Mouse (Mus musculus) colon, adult 2 months (tissue): ENCODE measurements around the gene Adh1. TPM values are rescaled to one million over a fixed set of nuclear protein-coding genes. Genes with fewer than 3 reads are reported as not detected.

Experiments
- polyA plus RNA-seq: library from polyadenylated mRNA; depleted of rRNA; stranded (reverse); fragments of >200 nt; gene quantifications from 2 replicates; pipeline ENCODE4 v1.2.3, GENCODE M21; 2012; rRNA removed

The Adh1 gene
- polyA plus RNA-seq: 532 and 604 TPM in 2 replicates

DNA sequence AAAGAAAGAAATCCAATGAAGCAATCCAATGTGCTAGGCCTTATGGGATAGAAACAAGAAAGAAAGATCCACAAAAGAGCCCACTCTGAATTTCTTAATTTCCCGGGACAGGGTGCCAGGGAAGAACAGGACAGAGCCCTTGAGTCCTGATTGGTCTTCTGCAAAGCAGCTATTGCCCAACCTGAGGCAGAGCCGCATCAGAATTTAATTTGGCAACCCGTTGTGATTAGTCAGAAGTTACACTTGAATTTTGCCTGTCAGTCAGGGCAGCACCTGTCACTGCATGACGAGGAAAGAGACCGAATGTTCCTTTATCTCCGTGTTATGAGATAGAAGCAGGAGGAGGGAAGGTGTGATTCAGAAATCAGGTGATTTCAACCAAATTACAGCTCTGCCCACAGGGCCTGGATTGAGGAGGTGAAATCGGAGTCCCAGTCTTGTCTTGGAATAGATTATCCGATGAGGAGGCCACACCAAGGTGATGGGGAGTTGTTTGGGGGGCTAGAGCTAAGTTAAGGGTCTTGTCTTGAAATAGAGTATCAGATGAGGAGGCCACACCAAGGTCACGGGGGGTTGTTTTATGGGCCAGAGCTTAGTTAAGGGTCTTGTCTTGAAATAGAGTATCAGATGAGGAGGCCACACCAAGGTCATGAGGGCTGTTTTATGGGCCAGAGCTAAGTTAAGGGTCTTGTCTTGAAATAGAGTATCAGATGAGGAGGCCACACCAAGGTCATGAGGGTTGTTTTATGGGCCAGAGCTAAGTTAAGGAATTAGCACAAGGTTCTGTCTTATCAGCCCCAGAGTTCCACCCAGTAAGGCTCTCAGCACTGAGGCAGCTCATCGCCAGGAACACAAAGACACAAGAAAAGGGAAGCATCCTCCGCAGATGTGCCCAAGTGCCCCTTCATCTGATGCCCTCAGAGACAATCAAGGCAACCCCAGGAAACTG is at the start of gene Adh1:
TSS of gene Adh1 (plus strand) at position 271 of the 949 bp plus-strand sequence.

DNA sequence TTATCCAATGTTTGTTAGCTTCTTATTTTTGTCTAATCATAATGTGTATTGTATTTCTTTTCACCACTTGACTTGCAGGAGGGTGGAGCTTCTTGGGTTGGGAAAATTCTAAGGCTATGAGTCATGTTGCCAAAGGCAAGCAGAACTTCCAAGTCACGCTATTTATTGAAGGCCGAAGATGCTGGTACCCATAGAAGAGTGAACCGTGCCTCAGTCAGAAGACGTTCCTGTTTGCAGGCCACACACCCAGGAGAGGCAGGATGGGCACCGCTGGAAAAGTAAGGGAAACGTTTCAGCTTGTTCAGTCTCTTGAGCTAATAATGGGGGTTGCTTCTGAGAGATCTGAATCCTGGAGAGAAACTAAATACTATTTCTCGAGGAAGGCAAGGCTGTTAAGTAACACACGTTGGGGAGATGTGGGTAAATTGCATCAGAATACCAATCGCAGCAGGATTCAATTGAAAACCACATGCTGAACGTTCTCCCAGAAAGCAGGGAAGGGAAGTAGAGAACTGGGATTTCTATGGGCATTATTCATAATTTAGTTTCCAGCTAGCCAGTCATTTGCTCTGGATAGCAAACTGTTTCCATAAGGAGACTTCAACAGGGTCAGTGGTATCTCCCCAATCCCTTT is 43.0 kb upstream of the Adh1 start, which contains the start of gene Adh7:
TSS of gene Adh7 (plus strand) at position 130 of the 634 bp plus-strand sequence.

DNA sequence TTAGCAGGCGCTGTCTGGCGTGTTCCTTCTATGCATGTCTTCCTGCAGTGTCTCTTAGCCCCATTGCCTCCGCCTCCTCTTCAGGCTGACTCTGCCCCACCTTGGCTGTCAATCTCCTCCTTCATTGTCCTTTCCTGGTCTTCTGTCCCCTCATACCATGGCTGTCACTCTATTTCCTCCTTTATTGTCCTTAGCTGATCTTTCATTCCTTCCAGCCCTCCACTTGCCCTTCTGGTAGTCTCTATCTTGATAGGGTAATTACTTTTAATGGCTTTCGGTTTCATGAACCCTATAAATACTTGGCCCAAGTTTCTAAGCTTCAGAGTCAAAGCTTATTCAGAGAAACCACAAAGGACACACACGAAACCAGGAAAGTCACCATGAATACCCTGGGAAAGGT is 52.2 kb downstream of the Adh1 start, which contains the start of gene Adh6a:
TSS of gene Adh6a (plus strand) at position 322 of the 400 bp plus-strand sequence.

Other genes starting within 250 kb of the Adh1 start
- 0.03 TPM in 2 replicates for gene 1110002E22Rik, start 195.9 kb upstream of the Adh1 start, polyA plus RNA-seq
- not detected in 2 replicates for gene Gm5105, start 193.6 kb upstream of the Adh1 start, polyA plus RNA-seq
- gene Trmt10a, start 117.5 kb upstream of the Adh1 start, polyA plus RNA-seq: 0.56 TPM in 2 replicates
- 0.40 and 0.42 TPM in 2 replicates for gene Mttp, start 116.0 kb upstream of the Adh1 start, polyA plus RNA-seq
- gene 4930579F01Rik, start 67.2 kb upstream of the Adh1 start, polyA plus RNA-seq: not detected in 2 replicates
- 0.08 and 0.12 TPM in 2 replicates for gene Adh7, start 43.2 kb upstream of the Adh1 start, polyA plus RNA-seq
- 0.08 TPM in 1 of 2 replicates, not detected in the other for gene Adh6a, start 52.3 kb downstream of the Adh1 start, polyA plus RNA-seq
- not detected in 2 replicates for gene Adh6b, start 80.8 kb downstream of the Adh1 start, polyA plus RNA-seq
- not detected in 2 replicates for gene Adh4, start 154.5 kb downstream of the Adh1 start, polyA plus RNA-seq
- 19.0 TPM in 2 replicates for gene Adh5, start 182.1 kb downstream of the Adh1 start, polyA plus RNA-seq
- 10.0 and 11.2 TPM in 2 replicates for gene Metap1, start 228.5 kb downstream of the Adh1 start, polyA plus RNA-seq